Mouse (Mus musculus) T-cell, adult 66 days (primary cell): ENCODE data around the gene Stag3. TPM values are rescaled to one million over a fixed set of nuclear protein-coding genes. Genes with fewer than 3 reads are reported as not detected.

ENCODE experiments used
- total RNA-seq, 2 experiments: library from RNA; stranded (reverse); gene quantifications; 3 replicates in 1 of 2; 4 replicates in 1 of 2; pipeline ENCODE4 v1.2.4; 2023

Stag3 gene
- not detected for total RNA-seq

DNA sequence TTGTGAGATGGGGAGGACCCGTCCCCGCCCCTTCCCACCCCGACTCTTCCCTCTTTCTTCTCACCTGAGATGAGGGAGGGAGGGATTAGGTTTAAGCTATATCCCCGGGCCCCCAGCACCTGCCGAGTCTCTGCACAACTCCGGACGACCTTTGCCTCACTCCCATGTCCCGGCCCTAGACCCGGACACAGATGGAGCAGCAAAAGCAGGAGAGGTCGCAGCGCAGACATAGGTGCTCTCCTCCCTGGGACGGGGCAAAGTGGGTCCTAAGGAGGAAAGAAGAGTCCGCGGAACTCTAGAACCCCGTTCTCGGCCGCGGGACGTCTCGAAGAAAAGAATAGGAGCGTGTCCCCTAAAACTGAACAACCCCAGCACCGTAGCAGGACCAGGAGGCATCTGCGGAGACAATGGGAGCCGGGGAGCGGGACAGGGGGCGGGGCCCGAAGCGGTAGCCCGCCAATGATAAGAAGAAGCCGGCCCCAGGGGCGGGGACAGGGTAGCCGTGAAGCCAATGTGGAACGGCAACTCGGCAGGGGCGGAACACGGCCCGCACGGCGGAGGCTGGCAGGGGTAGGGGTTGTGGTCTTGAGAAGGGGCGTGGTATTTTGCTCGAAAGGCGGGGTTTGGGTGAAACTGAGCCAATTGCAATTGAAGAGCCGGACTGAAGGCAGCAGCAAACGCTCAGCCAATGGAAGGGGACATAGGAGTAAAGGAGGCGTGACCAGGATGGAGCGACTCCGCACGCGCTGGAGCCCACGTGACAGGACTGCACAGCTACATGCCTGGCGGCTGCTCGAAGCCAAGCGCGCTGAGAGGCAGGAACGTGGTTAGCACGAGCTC, at the start of gene Stag3, which contains the start of the genes Gm43720 and Gpc2:
Gene Stag3, plus strand, starts transcription at position 656 of the 840 bp plus-strand sequence.
Gene Gm43720, minus strand, starts transcription at position 374 of the 840 bp plus-strand sequence.
Gene Gpc2, minus strand, starts transcription at position 421 of the 840 bp plus-strand sequence.

DNA sequence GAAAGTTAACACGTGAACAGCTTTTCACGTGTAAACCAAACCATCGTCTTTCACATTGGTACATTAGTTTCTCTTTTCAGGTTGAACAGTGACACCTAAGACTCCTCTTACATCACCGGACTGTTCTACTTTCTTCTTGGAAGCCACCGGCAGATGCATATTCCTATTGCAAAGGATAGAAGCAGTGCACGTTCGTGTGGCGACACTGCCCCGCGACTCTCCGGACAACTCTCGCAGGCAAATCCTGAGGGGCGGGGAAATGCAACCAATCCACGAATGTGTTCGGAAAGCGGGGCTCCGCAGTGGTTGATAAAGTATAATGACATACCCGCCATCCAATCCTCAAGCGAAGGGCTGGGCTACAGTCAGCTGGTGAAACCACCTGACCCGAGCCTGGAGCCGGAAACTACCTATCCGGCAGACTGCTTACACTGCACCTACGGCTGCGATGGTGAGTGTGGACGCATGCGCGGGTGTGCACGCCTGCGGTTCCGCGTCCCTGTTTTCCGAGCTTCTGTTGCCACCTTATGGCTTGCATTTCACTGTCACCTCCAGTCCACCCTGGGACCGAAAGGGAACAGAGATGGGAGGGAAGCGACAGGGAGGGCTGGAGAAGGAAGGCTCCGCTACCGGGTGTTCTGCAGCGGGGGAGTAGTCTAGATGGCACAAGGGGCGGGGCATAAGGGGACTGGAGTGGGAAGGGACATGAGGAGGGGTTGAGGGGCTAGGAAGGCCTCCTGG, 24.5 kb upstream of the Stag3 start, which contains the start of gene Lamtor4:
Gene Lamtor4, plus strand, starts transcription at position 130 of the 741 bp plus-strand sequence.

GRCm38 (mm10) chr5:138263260-138264206, 16.5 kb upstream of the Stag3 start, which contains the start of gene BC037034:
BC037034 (minus strand) TSS chr5:138264033.

GRCm38 (mm10) chr5:138272409-138272923, 7.6 kb upstream of the Stag3 start, which contains the start of gene Gal3st4:
Gal3st4 (minus strand) TSS chr5:138272840.

GRCm38 (mm10) chr5:138341661-138342060, 61.6 kb downstream of the Stag3 start, which contains the start of gene Pvrig:
Pvrig (plus strand) TSS chr5:138341961.

Other genes with a start within 250 kb of the Stag3 start
- not detected for gene Smok3c, start 227.0 kb upstream of the Stag3 start, total RNA-seq
- 10 to 100 TPM; 22.9 to 24.4 TPM for gene Zkscan1, start 195.2 kb upstream of the Stag3 start, total RNA-seq
- gene Zscan21, start 163.3 kb upstream of the Stag3 start, total RNA-seq, result 10 to 100 TPM; 13.3 to 18.2 TPM
- 10 to 100 TPM in 1 of 2 experiments, 1 to 10 TPM in 1; 9.4 to 10.4 TPM for gene Zfp113, start 124.5 kb upstream of the Stag3 start, total RNA-seq
- 10 to 100 TPM; 52.3 to 55.0 TPM for gene Cops6, start 119.2 kb upstream of the Stag3 start, total RNA-seq
- gene Ap4m1, start 108.2 kb upstream of the Stag3 start, total RNA-seq, result 10 to 100 TPM; 28.2 to 28.4 TPM
- gene Mcm7, start 107.8 kb upstream of the Stag3 start, total RNA-seq, result 10 to 100 TPM; 76.0 to 81.5 TPM
- gene Taf6, start 92.8 kb upstream of the Stag3 start, total RNA-seq, result 10 to 100 TPM; 27.6 to 32.2 TPM
- 10 to 100 TPM; 16.9 to 17.7 TPM for gene Cnpy4, start 92.8 kb upstream of the Stag3 start, total RNA-seq
- gene Mblac1, start 85.9 kb upstream of the Stag3 start, total RNA-seq, result 1 to 10 TPM; 1.3 to 2.1 TPM
- not detected for gene Nxpe5, start 54.3 kb upstream of the Stag3 start, total RNA-seq
- 10 to 100 TPM; 38.1 to 38.9 TPM for gene Lamtor4, start 24.8 kb upstream of the Stag3 start, total RNA-seq
- 10 to 100 TPM; 58.2 to 71.8 TPM for gene BC037034, start 16.2 kb upstream of the Stag3 start, total RNA-seq
- not detected for gene Gal3st4, start 7.4 kb upstream of the Stag3 start, total RNA-seq
- not detected for gene Gm43720, start 282 bp upstream of the Stag3 start, total RNA-seq
- gene Gpc2, start 235 bp upstream of the Stag3 start, total RNA-seq, result 1 to 10 TPM; 1.4 to 1.5 TPM
- gene Pvrig, start 61.7 kb downstream of the Stag3 start, total RNA-seq, result 1 to 10 TPM; 3.6 to 6.8 TPM
- 10 to 100 TPM; 21.2 to 21.7 TPM for gene Zfp157, start 161.2 kb downstream of the Stag3 start, total RNA-seq